Comparison of ENCODE assay signal across 19 mouse cellular contexts in the genomic region with DNA sequence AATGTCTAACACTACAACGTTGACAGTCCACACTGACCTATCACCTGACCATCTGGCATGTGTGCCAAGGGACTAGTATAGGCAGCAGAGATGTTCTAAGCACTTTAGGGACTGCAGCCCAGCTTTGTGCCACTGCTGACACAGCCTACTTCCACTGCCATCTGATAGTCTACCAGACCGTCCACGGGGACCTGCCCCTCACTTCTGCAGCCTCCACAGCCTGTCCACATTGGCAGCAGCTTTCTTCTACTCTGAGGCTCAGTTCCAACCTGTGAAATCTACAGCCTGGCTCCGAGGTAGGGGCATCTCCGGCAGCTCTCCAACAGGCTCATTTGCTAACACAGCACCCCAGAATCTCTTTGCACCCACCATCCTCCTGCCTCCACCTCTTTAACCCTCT. TPM values are rescaled to one million over a fixed set of nuclear protein-coding genes. Genes with fewer than 3 reads are reported as not detected.
DNase-seq lines count a peak whose midpoint lies in the region; ATAC-seq lines count a peak whose summit lies in the region.
"Had no signal": no experiment of that assay in that cellular context is flagged by ENCODE, and none has a peak within 500 bp of the region (broad histone marks: within the 10 kb centered on the region; RNA-seq: fewer than 3 reads in every experiment).

No protein-coding gene starts in this region.

- H3K27me3 ChIP-seq in embryonic facial prominence, embryonic 10.5 days (replicated peaks; ENCODE audit: low read depth, poor library complexity, severe bottlenecking), result no peaks in the 10 kb centered on the region
- H3K27me3 ChIP-seq: Patski had no signal

- 91% methylated on average over 5 of the region's 5 CpGs for WGBS in embryonic facial prominence, embryonic 10.5 days

- no peak overlapping the region for H3K4me3 ChIP-seq in embryonic facial prominence, embryonic 10.5 days
- H3K4me3 ChIP-seq: erythroblast, embryonic 14.5 days; heart, adult 2 months; hindbrain, embryonic 10.5 days had no signal

- ATAC-seq in frontal cortex, adult (ENCODE audit: low TSS enrichment), result peak; percentile 75
- ATAC-seq: activated CD4-positive, CD25-positive, alpha-beta regulatory T cell, adult 4 months; Patski had no signal

- peaks cover 93% of the 10 kb centered on the region for H3K36me3 ChIP-seq in embryonic facial prominence, embryonic 10.5 days (replicated peaks)

- DNase-seq in frontal cortex, adult 2 months (ENCODE audit: extremely low spot score in 1 of 2, low spot score in 1 of 2), result no peak
- peak; percentile 36 to 59 for DNase-seq in right cerebral cortex, postnatal 10 days (ENCODE audit: low spot score in 2 of 2)
- DNase-seq in right cerebral cortex, adult 2 months (ENCODE audit: low spot score in 2 of 2), result no peak
- DNase-seq in cerebellum, adult 8-10 months, result peak; percentile 45
- DNase-seq in skeletal muscle tissue, adult 2 months (ENCODE audit: low read depth, low spot score), result peak; percentile 15
- DNase-seq in embryonic facial prominence, embryonic 10.5 days (ENCODE audit: low spot score), result no peak
- DNase-seq: B cell, adult 2 months; heart, adult 2 months; kidney, adult 9 months; kidney, postnatal 36 days; left cerebral cortex, postnatal 4 days; lung, adult 2 months; lung, postnatal 36 days; thymus, postnatal 4 days had no signal

- H3K9me3 ChIP-seq in embryonic facial prominence, embryonic 10.5 days, result no peaks in the 10 kb centered on the region
- H3K9me3 ChIP-seq: hindbrain, embryonic 10.5 days had no signal

- H3K27ac ChIP-seq in embryonic facial prominence, embryonic 10.5 days (replicated peaks), result no peak overlapping the region
- H3K27ac ChIP-seq: heart, adult 2 months; hindbrain, embryonic 10.5 days had no signal

- H3K4me1 ChIP-seq in embryonic facial prominence, embryonic 10.5 days, result no peaks in the 10 kb centered on the region
- H3K4me1 ChIP-seq: hindbrain, embryonic 10.5 days had no signal

RNA-seq across cellular contexts. Expression of a gene that starts 24.1 kb away (rescaled TPM):
- polyA plus RNA-seq in frontal cortex, adult 2 months (2012; rRNA removed), result 46.3 and 53.3 TPM in 2 replicates
- 83.0 and 94.0 TPM in 2 replicates for polyA plus RNA-seq in embryonic facial prominence, embryonic 10.5 days (2016; fragmentation: Nextera tagmentation; extraction: Ambion mirVana)

Comparison
In these comparisons a context has a peak if more than half of its experiments do, and no peak if none do; other contexts are left out.
1. DNase-seq: peak in right cerebral cortex, postnatal 10 days (2 of 2), cerebellum, adult 8-10 months (single experiment) and skeletal muscle tissue, adult 2 months (single experiment); none in frontal cortex, adult 2 months (0 of 2), right cerebral cortex, adult 2 months (0 of 2) and embryonic facial prominence, embryonic 10.5 days (single experiment).